Mouse (Mus musculus) embryo, embryonic 11.5 days (tissue): Measurements from ENCODE around the gene Gm3424.
"Not testable (repeated sequence)": the region's sequence is repeated elsewhere in the genome, so short reads cannot be mapped to it uniquely, and the experiment has no call there.

Experiments used
- DNase-seq: peaks from one replicate; pipeline ENCODE4 v3.0.0-alpha.2; 2012; ENCODE audit warnings: low read depth, low spot score

Gm3424 gene

GRCm38 (mm10) chr14:5830229-5830628 lies at the start of gene Gm3424:
Gm3424 (minus strand) TSS chr14:5830329.
- not testable (repeated sequence) for DNase-seq

GRCm38 (mm10) chr14:5879791-5880190 lies 49.7 kb upstream of the Gm3424 start:
- not testable (repeated sequence) for DNase-seq

GRCm38 (mm10) chr14:5879136-5879535 lies 49.0 kb upstream of the Gm3424 start:
- DNase-seq, result not testable (repeated sequence)

GRCm38 (mm10) chr14:5855911-5856310 lies 25.8 kb upstream of the Gm3424 start:
- not testable (repeated sequence) for DNase-seq

GRCm38 (mm10) chr14:5812699-5813356 lies 17.3 kb downstream of the Gm3424 start:
- DNase-seq, result not testable (repeated sequence)

- DNase-seq, result not testable (repeated sequence)
Observed at GRCm38 (mm10) chr14:5807882-5808281, 22.2 kb downstream of the Gm3424 start, which contains the start of gene Gm3383. Gm3383 (minus strand) TSS chr14:5807982.
